Mouse (Mus musculus) embryo, embryonic 10.5 days (tissue): Measurements from ENCODE around the gene Slc5a3.

ENCODE experiments used
- DNase-seq: peaks from one replicate; pipeline ENCODE4 v3.0.0-alpha.2; 2015; ENCODE audit warnings: low spot score

The Slc5a3 gene

GRCm38 (mm10) chr16:92120899-92121531 is 62.9 kb downstream of the Slc5a3 start:
- no peak for DNase-seq

DNA sequence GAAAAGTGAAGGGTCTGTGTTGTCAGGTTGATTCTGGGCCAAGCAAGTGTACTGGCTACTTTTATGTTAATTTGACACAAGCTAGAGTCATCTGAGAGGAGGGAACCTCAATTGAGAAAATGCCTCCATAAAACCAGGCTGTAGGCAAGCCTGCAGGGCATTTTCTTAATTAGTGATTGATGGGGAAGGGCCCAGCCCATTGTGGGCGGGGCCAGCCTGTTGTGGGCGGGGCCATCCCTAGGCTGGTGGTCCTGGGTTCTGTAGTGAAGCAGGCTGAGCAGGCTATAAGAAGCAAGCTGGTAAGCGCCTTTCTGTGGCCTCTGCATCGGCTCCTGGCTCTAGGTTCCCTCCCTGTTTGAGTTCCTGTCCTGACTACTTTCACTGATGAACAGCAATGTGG is 69.1 kb downstream of the Slc5a3 start:
- no peak for DNase-seq

DNA sequence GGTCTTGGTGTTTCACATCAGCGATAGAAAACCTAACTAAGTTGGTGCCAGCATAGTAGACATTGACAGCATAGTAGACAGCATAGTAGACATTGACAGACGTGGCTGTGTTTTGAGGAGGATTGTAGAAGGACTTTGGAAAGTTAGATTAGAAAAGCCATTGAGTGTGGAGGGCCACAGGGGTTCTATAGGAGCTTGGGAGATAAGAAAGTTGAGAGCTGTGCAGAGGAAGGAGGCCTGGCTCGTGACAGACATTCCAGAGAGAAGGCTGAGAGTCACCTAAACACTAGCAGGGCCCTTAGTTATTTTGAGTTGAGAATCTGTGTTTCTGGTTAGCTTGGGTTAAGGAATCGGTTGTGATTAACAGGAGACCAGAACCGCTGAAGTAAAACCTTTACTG is 69.5 kb downstream of the Slc5a3 start:
- DNase-seq, result no peak

DNA sequence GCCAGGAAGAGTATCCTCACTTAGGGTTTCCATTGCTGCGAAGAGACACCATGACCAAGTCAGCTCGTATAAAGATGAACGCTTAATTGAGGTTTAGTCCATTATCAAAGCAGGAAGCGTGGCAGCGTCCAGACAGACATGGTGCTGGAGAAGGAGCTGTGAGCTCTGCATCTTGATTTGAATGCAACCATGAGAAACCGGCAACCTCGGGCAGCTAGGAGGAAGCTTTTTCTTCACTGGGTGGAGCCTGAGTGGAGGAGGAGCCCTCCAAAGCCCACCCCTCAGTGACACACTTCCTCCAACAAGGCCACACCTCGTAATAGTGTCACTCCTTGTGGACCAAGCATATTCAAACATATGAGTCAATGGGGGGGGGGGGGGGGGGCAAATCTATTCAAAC is 71.7 kb downstream of the Slc5a3 start:
- DNase-seq, result no peak

GRCm38 (mm10) chr16:92132511-92132910 is 74.4 kb downstream of the Slc5a3 start:
- DNase-seq, result no peak

DNA sequence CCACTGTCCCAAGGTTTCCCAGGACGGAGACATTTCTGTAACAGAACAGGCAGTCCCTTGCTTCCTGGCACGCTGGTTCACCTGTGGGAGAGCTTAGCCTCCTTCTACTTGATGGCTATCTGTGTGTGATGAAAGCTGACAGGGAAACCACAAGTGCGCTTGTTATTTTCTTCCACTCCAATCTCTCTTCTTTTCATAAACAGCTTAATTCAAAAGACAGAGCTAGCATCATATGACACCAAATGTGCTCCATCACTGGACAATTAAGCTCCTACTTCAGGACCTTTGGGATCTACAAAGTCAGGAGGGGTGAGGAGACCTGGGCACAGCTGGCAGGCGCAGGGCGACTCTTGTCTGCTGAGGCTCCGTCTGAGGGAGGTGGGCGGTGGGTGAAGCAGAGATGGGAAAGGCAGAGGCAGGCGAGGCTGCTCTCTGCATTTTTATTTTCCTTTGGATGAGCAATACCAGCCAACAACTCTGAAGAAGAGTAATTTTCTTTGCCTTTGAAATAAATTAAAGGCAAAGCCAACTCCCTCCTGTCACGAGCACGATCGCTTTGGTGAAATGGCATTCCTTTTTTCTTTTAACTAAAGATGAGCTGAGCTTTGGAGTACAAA is 76.1 kb downstream of the Slc5a3 start:
- DNase-seq, result no peak

- DNase-seq, result no peak
These were observed 78.2 kb downstream of the Slc5a3 start for GRCm38 (mm10) chr16:92136275-92136674.
